Mouse (Mus musculus): ENCODE data around the gene Cd6. TPM values are rescaled to one million over a fixed set of nuclear protein-coding genes. Genes with fewer than 3 reads are reported as not detected.

Cd6 gene
- polyA plus RNA-seq, 1 experiment = not detected

DNA sequence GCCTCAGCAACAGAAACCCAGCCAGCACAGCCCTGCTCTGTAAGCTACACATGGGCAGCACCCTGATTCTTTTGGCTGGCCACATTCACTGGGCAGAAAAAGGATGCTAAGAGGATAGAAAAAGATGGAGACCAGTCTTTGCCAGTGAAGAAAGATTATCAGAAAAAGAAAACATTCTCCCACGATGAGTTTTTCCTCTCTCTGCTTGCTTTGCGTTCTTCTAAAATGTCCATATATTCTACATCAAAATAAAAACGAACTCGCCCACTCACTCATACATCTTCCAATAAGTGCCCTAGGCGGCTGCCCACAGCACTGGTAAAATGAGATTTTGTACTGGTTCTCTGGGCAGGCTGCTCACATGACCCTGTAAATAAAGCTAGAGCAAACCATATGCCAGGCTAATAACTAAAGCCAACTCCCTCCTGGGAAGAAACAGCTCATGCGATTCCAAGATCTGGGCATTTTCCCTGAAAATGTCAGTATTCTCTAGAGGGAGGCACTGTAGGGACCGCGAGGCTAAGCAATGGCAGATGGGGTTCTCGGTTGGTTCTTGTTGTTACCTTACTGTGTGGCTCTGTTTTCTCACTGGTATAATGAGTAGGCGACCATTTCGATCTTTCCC lies 24.1 kb downstream of the Cd6 start:
- no peak overlapping the region for H3K4me3 ChIP-seq (ENCODE audit: insufficient read depth, low read length)
- no peaks in the 10 kb centered on the region for H3K4me1 ChIP-seq (ENCODE audit: control insufficient read depth, insufficient read depth, low read length)
- no peak overlapping the region for H3K27ac ChIP-seq (ENCODE audit: insufficient read depth, low read length)
- TF ChIP-seq POLR2A (IDR thresholded peaks at IDR 0.05; ENCODE audit: low read depth, low read length) = no peak
- no peak for TF ChIP-seq CTCF (IDR thresholded peaks at IDR 0.05; ENCODE audit: borderline replicate concordance, insufficient read depth, low read length)

DNA sequence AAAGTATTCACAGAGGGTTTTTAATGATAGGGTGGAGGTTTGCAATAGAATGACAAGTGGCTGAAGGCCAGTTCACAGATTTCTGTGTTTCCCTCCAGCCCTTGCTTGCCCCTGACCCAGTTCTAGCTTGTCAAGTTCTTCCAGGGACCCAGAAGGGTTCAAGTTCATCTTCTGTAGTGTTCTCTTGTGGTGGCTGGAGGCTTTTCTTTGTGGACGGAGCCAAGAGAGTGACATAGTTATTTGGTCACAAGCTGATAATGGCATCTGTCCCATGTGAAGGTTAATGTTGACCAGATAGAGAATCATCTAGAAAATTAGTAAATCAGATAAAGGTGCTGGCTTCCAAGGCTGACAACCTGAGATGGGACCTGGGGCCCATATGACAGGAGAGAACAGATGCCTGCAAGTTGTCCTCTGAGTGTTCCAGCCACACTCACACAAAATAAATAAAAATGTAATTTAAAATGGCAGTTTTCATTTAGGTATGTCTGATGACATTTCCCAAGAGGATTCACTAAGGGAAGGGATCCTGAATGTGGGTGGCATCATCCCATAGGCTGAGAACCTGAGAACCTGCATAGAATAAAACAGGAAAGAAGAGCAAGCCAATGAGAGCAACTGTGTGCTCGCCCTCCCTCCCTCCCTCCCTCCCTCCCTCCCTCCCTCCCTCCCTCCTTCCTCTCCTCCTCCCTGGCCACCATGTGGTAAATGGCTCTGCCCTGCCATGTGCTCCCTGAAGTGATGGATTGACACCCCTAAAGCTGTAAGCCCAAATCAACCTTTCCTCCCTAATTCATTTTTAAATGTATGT lies 24.8 kb downstream of the Cd6 start:
- no peak for TF ChIP-seq CTCF (IDR thresholded peaks at IDR 0.05; ENCODE audit: borderline replicate concordance, insufficient read depth, low read length)
- TF ChIP-seq POLR2A (IDR thresholded peaks at IDR 0.05; ENCODE audit: low read depth, low read length) = no peak
- Histone ChIP-seq H3K27ac (ENCODE audit: insufficient read depth, low read length) (no peak overlapping the region), H3K4me1 (ENCODE audit: control insufficient read depth, insufficient read depth, low read length) (no peaks in the 10 kb centered on the region), H3K4me3 (ENCODE audit: insufficient read depth, low read length) (no peak overlapping the region)

DNA sequence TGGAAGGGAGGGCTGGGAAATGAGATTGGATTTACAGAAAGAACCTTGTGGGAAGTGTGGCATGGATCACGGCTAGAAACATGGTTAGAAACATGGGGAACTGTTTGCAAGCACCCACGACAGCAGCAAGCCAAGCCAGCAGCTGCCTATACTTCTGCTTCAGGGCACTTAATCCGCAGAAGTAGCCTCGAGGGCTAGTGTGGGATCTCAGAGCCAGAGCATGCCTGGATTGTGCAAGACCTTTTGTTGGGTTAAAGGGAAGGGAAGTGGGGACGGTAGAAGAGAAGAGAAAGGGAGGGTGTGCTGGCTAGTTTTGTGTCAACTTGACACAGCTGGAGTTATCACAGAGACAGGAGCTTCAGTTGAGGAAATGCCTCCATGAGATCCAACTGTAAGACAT lies 26.1 kb downstream of the Cd6 start:
- H3K27ac ChIP-seq (ENCODE audit: insufficient read depth, low read length) = no peak overlapping the region
- no peak overlapping the region for H3K4me3 ChIP-seq (ENCODE audit: insufficient read depth, low read length)
- TF ChIP-seq CTCF (IDR thresholded peaks at IDR 0.05; ENCODE audit: borderline replicate concordance, insufficient read depth, low read length) (no peak), POLR2A (IDR thresholded peaks at IDR 0.05; ENCODE audit: low read depth, low read length) (no peak)
- no peaks in the 10 kb centered on the region for H3K4me1 ChIP-seq (ENCODE audit: control insufficient read depth, insufficient read depth, low read length)

DNA sequence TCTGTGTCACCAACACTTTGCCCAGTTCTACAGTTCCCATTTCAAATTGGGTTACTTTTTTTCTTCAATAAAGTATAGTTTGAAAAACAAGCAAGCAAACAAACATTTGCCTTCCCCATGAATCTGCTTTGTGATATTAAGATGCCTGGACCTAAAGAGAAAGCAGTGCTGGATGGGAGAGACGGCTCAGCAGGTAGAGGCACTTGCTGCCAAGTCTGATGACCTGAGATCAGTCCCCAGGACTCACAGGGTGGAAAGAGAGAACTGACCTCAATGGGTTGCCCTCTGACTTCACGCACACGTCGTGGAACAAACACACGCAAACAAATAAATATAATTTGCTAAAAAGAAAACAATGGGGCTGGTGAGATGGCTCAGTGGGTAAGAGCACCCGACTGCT lies 28.0 kb downstream of the Cd6 start:
- Histone ChIP-seq H3K4me1 (ENCODE audit: control insufficient read depth, insufficient read depth, low read length) (no peaks in the 10 kb centered on the region), H3K27ac (ENCODE audit: insufficient read depth, low read length) (no peak overlapping the region), H3K4me3 (ENCODE audit: insufficient read depth, low read length) (no peak overlapping the region)
- TF ChIP-seq CTCF (IDR thresholded peaks at IDR 0.05; ENCODE audit: borderline replicate concordance, insufficient read depth, low read length) = no peak
- no peak for TF ChIP-seq POLR2A (IDR thresholded peaks at IDR 0.05; ENCODE audit: low read depth, low read length)

DNA sequence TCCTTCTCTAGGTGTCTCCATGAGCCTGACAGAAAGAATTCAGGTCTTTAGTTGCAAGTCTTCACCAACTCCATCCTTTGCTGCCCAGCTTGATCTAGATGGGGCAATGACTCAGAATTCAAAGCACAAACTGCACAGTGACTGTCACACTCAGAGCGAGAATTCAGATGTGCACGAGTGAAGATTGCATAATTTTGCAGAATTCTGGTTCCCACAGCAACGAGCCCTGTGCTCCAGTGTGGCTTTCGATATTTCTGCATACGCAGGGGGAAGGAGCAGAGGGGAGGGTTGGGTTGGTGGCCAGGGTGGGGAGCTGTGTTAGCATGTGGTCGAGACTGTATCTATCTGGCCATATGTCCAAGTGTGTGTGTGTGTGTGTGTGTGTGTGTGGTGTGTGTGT lies 28.8 kb downstream of the Cd6 start:
- Histone ChIP-seq H3K4me3 (ENCODE audit: insufficient read depth, low read length) (no peak overlapping the region), H3K4me1 (ENCODE audit: control insufficient read depth, insufficient read depth, low read length) (no peaks in the 10 kb centered on the region), H3K27ac (ENCODE audit: insufficient read depth, low read length) (no peak overlapping the region)
- TF ChIP-seq POLR2A (IDR thresholded peaks at IDR 0.05; ENCODE audit: low read depth, low read length) (no peak), CTCF (IDR thresholded peaks at IDR 0.05; ENCODE audit: borderline replicate concordance, insufficient read depth, low read length) (no peak)

DNA sequence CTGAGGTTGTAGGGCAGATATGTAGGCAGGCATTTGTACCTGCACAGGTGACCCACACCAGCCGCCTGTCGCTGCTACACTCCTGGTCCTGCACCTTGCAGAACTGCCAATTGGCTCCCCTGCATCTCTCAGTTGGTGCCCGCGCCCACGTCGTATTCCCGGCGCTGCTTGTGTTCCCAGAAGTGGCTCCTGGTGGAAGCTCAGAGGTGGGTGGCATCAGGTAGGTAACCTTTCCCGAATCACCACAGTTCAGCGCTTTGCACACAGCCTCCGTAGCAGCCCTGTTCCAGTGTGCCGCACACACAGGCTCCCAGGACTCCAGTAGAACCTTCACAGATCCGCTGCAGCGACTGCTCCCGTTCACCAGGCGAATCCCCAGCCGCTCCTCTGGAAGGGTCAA lies 30.7 kb downstream of the Cd6 start:
- TF ChIP-seq POLR2A (IDR thresholded peaks at IDR 0.05; ENCODE audit: low read depth, low read length) (no peak), CTCF (IDR thresholded peaks at IDR 0.05; ENCODE audit: borderline replicate concordance, insufficient read depth, low read length) (no peak)
- Histone ChIP-seq H3K4me3 (ENCODE audit: insufficient read depth, low read length) (no peak overlapping the region), H3K4me1 (ENCODE audit: control insufficient read depth, insufficient read depth, low read length) (no peaks in the 10 kb centered on the region), H3K27ac (ENCODE audit: insufficient read depth, low read length) (no peak overlapping the region)

DNA sequence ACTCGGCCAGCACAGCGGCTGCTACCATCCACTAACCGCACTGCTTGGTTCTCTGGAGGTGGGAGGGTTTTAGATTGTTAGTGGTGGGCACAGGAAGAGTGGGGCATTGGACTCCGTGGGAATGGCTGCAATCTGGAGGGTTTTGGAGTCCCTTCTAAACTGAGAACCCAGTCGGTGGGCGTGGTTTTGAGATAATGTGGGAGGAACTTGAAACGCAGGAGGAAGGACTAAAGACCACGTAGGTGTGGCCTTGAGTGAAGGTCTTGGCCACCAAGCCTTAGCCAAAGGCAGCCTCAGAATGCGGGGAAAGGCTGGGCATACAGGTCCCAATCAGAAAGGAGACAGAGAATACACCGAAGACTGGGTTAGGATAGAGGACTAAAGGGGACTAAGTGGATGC lies 31.3 kb downstream of the Cd6 start:
- Histone ChIP-seq H3K4me1 (ENCODE audit: control insufficient read depth, insufficient read depth, low read length) (no peaks in the 10 kb centered on the region), H3K27ac (ENCODE audit: insufficient read depth, low read length) (no peak overlapping the region), H3K4me3 (ENCODE audit: insufficient read depth, low read length) (no peak overlapping the region)
- TF ChIP-seq POLR2A (IDR thresholded peaks at IDR 0.05; ENCODE audit: low read depth, low read length) = no peak
- TF ChIP-seq CTCF (IDR thresholded peaks at IDR 0.05; ENCODE audit: borderline replicate concordance, insufficient read depth, low read length) = no peak

DNA sequence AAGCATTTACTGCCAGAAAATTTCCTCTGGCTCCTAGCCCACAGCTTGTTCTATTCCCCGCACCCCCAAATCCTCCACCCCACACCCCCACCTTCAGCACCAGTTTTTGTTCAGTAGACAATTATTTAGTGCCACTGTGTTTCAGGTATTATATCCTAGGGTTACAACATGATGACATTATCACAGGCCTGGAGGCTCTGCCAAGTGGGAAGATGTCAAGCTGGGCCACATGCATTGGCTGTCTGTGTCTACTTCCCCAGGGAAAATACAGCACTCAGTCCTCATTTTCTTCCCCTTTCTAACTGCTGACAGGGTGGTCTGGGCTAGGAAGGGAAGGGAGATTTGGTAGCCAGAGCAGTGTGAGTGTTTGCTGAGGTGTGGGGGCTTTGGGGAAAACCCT lies 34.9 kb downstream of the Cd6 start:
- H3K27ac ChIP-seq (ENCODE audit: insufficient read depth, low read length) = no peak overlapping the region
- no peaks in the 10 kb centered on the region for H3K4me1 ChIP-seq (ENCODE audit: control insufficient read depth, insufficient read depth, low read length)
- H3K4me3 ChIP-seq (ENCODE audit: insufficient read depth, low read length) = no peak overlapping the region
- TF ChIP-seq CTCF (IDR thresholded peaks at IDR 0.05; ENCODE audit: borderline replicate concordance, insufficient read depth, low read length) (no peak), POLR2A (IDR thresholded peaks at IDR 0.05; ENCODE audit: low read depth, low read length) (no peak)

DNA sequence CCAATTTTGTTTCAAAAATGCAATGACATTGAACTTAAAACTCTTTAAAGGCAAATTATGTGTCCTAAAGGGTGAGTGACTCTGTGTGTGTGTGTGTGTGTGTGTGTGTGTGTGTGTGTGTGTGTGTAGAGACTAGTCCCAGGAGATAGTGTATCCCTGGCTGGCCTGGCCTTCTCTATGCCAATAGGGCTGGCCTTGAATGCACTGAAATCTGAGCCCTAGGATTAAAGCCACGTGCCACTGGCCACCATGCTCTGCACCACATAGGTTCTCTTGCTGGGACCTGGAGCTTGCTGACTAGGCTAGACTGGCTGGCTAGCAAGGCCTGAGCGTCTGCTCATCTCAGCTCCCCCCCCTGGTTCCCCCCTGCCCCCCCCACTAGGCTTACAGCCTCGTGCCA lies 36.8 kb downstream of the Cd6 start:
- Histone ChIP-seq H3K4me3 (ENCODE audit: insufficient read depth, low read length) (no peak overlapping the region), H3K27ac (ENCODE audit: insufficient read depth, low read length) (no peak overlapping the region), H3K4me1 (ENCODE audit: control insufficient read depth, insufficient read depth, low read length) (no peaks in the 10 kb centered on the region)
- TF ChIP-seq POLR2A (IDR thresholded peaks at IDR 0.05; ENCODE audit: low read depth, low read length) (no peak), CTCF (IDR thresholded peaks at IDR 0.05; ENCODE audit: borderline replicate concordance, insufficient read depth, low read length) (no peak)

DNA sequence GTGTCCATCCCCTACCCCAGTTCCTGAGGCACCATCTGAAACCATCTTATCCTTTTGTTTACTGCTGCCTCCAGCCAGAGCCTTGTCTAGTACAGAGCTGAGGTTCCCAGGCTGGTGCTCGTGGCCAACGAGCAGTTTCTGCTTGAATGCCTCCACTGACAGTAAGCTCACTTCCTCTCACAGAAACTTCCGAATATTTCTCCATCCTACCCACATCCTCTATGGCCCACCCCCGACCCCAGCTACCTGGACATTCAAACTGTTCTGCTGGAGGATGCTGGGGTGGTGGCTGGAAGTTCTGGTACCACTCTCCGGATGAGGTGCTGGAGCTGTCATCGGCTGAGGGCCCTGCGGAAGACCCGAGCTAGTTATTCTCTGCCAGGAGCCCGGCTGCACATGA lies 39.5 kb downstream of the Cd6 start:
- no peak overlapping the region for H3K4me3 ChIP-seq (ENCODE audit: insufficient read depth, low read length)
- no peaks in the 10 kb centered on the region for H3K4me1 ChIP-seq (ENCODE audit: control insufficient read depth, insufficient read depth, low read length)
- H3K27ac ChIP-seq (ENCODE audit: insufficient read depth, low read length) = no peak overlapping the region
- TF ChIP-seq POLR2A (IDR thresholded peaks at IDR 0.05; ENCODE audit: low read depth, low read length) = no peak
- TF ChIP-seq CTCF (IDR thresholded peaks at IDR 0.05; ENCODE audit: borderline replicate concordance, insufficient read depth, low read length) = no peak

All from embryonic fibroblast, embryonic 13.5 days (primary cell).